Mouse (Mus musculus) layer of hippocampus, postnatal 10 days (tissue): ENCODE data around the gene Sema3b. TPM values are rescaled to one million over a fixed set of nuclear protein-coding genes. Genes with fewer than 3 reads are reported as not detected.

Experiments used
- DNase-seq, 2 experiments: peaks; one replicate each; pipeline ENCODE4 v3.0.0; 2021; ENCODE audit warnings: low spot score in 2 of 2
- total RNA-seq, 2 experiments: library from RNA; stranded (reverse); gene quantifications; 2 replicates each; pipeline ENCODE4 v1.2.3; 2021

Gene Sema3b
- total RNA-seq, 2 experiments from 2014 or later: 3.5 to 3.7 TPM

- DNase-seq: peak; percentile 67 to 81
Measured at GRCm38 (mm10) chr9:107633091-107633660, 24.1 kb upstream of the Sema3b start.

- peak in 1 of 2 experiments; percentile 60 for DNase-seq
Measured at GRCm38 (mm10) chr9:107632478-107632877, 23.4 kb upstream of the Sema3b start.

GRCm38 (mm10) chr9:107631861-107632260 is 22.8 kb upstream of the Sema3b start:
- no peak for DNase-seq

DNA sequence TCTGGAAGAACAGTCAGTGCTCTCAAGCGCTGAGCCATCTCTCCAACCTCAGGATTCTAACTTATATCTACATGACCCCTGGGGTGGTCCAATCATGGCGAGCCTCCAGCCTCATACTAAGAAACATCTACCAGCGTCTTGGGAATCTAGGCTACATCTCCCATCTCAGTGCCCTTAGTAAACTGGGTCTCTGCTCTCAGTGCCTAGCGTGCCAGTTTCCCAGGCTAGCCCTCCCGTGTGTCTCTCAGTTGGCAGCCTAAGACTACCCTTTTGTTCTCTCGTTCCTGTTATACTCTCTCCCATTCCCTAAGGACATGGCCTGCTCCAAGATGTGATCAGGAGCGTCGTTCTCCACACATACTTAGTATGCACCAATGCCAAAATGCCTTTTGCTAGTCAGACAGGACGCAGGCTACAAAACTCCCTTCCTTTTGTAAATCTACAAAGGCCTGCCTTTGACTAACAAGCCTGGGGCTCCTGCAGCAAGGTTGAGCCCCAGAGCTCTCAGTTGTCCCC is 22.3 kb upstream of the Sema3b start:
- DNase-seq: no peak

- DNase-seq: peak; percentile 65 to 80
Measured at GRCm38 (mm10) chr9:107630576-107630975, 21.5 kb upstream of the Sema3b start.

DNA sequence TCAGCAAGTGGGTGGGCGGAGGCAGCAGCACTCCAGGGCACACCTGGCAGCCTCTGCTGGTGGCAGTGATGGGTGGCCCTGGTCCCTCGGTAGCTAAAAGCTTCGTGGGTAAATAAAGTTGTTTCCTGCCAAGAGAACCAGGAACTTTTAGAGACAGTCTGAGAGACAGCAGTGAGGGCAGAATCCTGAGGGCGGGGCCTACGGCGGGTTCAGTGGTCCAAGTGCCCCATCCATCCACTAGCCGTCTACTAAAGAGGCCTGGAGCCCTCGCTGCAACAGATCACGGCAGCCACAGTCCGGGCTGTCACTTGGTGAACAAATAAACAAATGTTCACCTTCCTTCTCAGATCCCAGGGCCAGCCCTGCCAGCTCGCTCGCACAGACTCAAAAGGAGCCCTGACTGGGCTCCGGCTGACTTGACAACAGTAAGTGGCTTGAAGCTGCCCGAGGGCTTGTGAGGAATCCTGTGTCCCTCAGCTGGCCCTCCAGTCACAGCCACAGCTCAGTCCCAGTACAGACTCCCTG is 20.9 kb upstream of the Sema3b start:
- peak in 1 of 2 experiments; percentile 56 for DNase-seq

- no peak for DNase-seq
Measured at GRCm38 (mm10) chr9:107629411-107629730, 20.3 kb upstream of the Sema3b start.

GRCm38 (mm10) chr9:107628721-107629410 is 19.8 kb upstream of the Sema3b start:
- DNase-seq: peak in 1 of 2 experiments; percentile 34

- peak in 1 of 2 experiments; percentile 34 for DNase-seq
Measured at GRCm38 (mm10) chr9:107627387-107628255, 18.6 kb upstream of the Sema3b start.

DNA sequence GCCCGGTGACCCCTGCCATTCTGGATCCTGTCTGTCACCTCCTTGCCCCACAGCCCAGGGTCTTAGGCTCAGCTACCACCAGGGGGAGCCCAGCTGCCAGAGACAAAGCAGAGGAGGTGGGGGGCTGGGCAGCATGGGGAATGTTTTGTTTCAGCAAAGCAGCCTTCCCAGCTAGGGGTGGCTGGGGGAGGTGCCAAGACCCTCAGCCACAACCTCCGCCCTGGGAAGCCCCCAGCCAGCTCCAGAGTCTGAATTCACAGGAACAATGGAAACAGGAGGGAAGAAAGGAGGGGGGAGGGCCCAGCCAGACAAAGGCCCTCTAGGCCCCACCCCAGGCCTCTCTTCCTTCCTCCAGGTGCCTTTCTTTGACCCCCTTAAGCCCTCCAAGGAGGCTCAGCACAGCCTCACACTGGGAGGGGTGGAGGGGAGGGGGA is 17.8 kb upstream of the Sema3b start:
- peak; percentile 88 to 93 for DNase-seq

DNA sequence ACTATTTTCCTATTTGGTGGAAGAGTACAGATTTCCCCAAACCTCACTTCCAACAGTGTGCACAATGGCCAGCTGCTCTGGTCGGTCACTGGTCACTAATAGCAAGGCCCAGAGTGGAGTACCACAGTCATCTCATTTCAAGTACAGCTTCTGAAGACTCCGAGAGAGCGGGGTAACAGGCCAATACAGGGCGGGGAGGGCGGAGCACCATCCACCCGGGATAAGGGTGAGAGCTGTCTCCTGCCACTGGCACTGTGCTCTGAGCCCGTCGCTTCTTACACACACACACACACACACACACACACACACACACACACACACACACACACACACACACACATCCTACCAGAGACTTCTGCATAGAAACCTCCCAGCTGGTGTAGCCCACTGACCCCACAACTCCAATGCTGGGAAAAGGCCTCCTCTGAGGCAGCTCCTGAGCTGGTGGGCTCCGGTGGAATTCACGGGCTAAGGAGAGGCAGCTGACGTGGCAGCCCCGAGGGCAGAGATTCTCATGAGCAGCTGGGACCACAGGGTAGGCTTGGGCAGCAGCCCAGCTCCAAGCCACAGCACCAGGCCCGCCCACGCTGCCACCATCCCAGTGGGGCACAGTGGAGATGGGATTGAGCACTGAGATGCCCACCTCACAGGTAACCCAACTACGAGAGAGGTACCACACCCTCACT is 17.3 kb upstream of the Sema3b start:
- no peak for DNase-seq

- DNase-seq: peak in 1 of 2 experiments; percentile 35
Measured at GRCm38 (mm10) chr9:107625351-107626128, 16.5 kb upstream of the Sema3b start.

GRCm38 (mm10) chr9:107624951-107625350 is 15.9 kb upstream of the Sema3b start:
- DNase-seq: no peak

DNA sequence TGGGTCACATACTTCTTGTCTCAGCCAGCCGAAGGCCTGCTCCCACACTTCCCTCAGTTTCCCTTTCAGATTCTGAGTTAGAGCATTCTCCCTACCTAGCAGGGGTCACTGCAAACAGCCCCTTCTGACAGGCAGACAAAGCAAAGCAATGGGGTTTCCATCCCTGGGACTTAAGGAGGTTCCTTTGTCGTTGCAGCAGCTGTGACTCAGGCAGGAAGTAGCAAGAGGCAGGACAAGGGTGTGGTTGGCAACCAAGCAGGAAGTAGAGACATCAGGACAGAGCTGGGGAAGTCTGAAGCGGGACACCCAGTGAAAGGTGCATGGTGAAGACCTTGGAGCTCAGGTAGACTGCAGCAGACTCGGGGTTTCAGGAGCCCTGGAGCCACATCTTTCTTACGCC is 15.5 kb upstream of the Sema3b start:
- no peak for DNase-seq

GRCm38 (mm10) chr9:107620954-107621353 is 11.9 kb upstream of the Sema3b start:
- no peak for DNase-seq

GRCm38 (mm10) chr9:107619546-107619879 is 10.5 kb upstream of the Sema3b start:
- DNase-seq: no peak

- no peak for DNase-seq
Measured at GRCm38 (mm10) chr9:107618778-107619545, 9.9 kb upstream of the Sema3b start.

DNA sequence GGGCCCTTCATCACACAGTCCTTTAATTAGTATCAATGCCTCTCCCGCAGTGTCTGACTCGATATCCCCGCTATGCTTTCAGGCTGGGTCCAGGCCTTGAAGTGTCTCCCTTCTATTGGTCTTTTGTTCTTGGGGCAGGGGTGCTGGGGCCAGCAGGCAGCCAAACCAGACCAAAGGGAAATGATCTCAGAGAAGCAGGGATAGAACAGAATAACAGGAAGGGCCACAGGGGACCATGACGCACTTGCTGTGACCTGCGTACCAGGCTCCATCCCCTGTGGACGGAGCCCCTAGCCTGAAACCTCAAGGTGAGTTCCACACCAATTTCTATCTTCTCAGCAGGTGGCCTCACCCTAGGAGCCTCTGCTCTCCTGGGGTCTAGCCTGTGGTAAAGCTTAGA is 9.1 kb upstream of the Sema3b start:
- no peak for DNase-seq

- DNase-seq: no peak
Measured at GRCm38 (mm10) chr9:107617461-107617860, 8.4 kb upstream of the Sema3b start.

DNA sequence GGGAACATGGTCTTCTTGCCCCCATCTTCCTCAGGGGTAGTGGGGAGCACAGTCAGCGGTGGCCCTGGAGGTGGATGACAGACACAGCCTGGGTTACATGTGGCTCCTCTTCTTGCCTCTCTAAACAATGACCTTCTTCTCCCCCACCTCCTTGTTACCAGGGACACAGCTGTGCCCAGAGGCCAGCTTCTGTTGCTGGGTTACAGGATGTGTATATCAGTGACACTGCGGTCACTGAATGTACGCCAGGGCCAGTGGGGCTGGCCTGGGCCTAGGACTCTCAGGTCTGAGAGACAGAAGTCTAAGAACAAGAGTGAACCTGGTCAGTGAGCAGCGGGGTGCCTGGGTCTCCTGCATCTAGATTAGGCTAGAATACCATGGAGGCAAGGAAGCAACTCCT is 6.0 kb upstream of the Sema3b start:
- DNase-seq: no peak
